Mouse (Mus musculus): ENCODE results near the gene Nudt15. TPM values are rescaled to one million over a fixed set of nuclear protein-coding genes. Genes with fewer than 3 reads are reported as not detected.

Gene Nudt15
- polyA plus RNA-seq, 1 experiment, result 3.6 TPM

DNA sequence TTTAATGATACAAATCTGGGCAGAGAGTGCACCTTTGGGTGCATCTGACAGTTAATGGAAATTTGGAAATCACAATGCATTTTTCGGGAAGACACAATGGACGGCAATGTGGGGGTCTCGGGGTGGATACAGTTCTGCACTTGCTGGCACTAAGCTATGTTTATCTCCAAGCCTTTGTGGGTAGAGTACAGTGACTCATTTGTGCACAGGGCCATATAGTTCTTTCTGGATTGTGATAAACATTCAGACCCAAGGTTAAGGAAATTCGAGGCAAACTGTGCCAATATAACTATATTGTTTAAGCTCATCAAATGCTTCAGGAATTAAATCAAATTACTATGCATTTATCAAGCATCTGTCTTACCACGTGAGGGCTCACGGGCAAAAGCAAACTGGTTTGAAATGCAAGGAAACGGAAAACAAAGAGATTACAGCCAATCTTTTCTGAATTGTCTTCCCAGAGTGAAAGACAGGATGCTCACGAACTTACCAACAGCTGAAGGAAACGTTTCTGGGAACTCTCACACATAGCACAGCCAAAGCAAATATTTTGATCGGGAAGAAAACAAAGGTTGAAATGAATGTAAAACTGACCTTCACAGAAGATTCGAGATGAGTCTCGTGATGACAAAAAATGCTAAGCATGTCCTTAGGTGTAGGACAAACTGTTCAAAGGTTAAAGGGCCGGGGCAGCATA lies 44.7 kb downstream of the Nudt15 start:
- WGBS, result 77% methylated on average over 13 of the region's 13 CpGs
- H3K27me3 ChIP-seq (ENCODE audit: control insufficient read depth, insufficient read depth, low read length), result no peaks in the 10 kb centered on the region
- no peak for DNase-seq
- no peak overlapping the region for H3K4me3 ChIP-seq (ENCODE audit: control insufficient read depth, insufficient read depth, low read length)
- H3K27ac ChIP-seq (ENCODE audit: control insufficient read depth, insufficient read depth, low read length), result no peak overlapping the region
- no peaks in the 10 kb centered on the region; the same call in 1 of the 2 replicates for H3K4me1 ChIP-seq (replicated peaks; ENCODE audit: control insufficient read depth, insufficient read depth, low read length)
- no peaks in the 10 kb centered on the region for H3K36me3 ChIP-seq (ENCODE audit: control insufficient read depth, insufficient read depth, low read length)
- TF ChIP-seq CTCF (IDR thresholded peaks at IDR 0.05; ENCODE audit: borderline replicate concordance, control insufficient read depth, extremely low read depth, insufficient read depth, low read length, poor library complexity) (no peak), POLR2A (IDR thresholded peaks at IDR 0.05; ENCODE audit: control insufficient read depth, extremely low read depth, insufficient read depth, low read length, poor library complexity) (no peak)

- H3K27me3 ChIP-seq (ENCODE audit: control insufficient read depth, insufficient read depth, low read length), result no peaks in the 10 kb centered on the region
- no peaks in the 10 kb centered on the region for H3K36me3 ChIP-seq (ENCODE audit: control insufficient read depth, insufficient read depth, low read length)
- no peak for DNase-seq
- no peaks in the 10 kb centered on the region for H3K4me1 ChIP-seq (replicated peaks; ENCODE audit: control insufficient read depth, insufficient read depth, low read length)
- TF ChIP-seq POLR2A (IDR thresholded peaks at IDR 0.05; ENCODE audit: control insufficient read depth, extremely low read depth, insufficient read depth, low read length, poor library complexity), result no peak
- no peak for TF ChIP-seq CTCF (IDR thresholded peaks at IDR 0.05; ENCODE audit: borderline replicate concordance, control insufficient read depth, extremely low read depth, insufficient read depth, low read length, poor library complexity)
- WGBS, result 79% methylated on average over 7 of the region's 7 CpGs
- H3K27ac ChIP-seq (ENCODE audit: control insufficient read depth, insufficient read depth, low read length), result no peak overlapping the region
- no peak overlapping the region for H3K4me3 ChIP-seq (ENCODE audit: control insufficient read depth, insufficient read depth, low read length)
These were observed 45.4 kb downstream of the Nudt15 start for GRCm38 (mm10) chr14:73502591-73503184.

- no peak overlapping the region for H3K27ac ChIP-seq (ENCODE audit: control insufficient read depth, insufficient read depth, low read length)
- TF ChIP-seq CTCF (IDR thresholded peaks at IDR 0.05; ENCODE audit: borderline replicate concordance, control insufficient read depth, extremely low read depth, insufficient read depth, low read length, poor library complexity), result no peak
- no peak for TF ChIP-seq POLR2A (IDR thresholded peaks at IDR 0.05; ENCODE audit: control insufficient read depth, extremely low read depth, insufficient read depth, low read length, poor library complexity)
- no peaks in the 10 kb centered on the region for H3K36me3 ChIP-seq (ENCODE audit: control insufficient read depth, insufficient read depth, low read length)
- 86% methylated on average over 6 of the region's 6 CpGs for WGBS
- H3K4me3 ChIP-seq (ENCODE audit: control insufficient read depth, insufficient read depth, low read length), result no peak overlapping the region
- no peak for DNase-seq
- H3K27me3 ChIP-seq (ENCODE audit: control insufficient read depth, insufficient read depth, low read length), result no peaks in the 10 kb centered on the region
- no peaks in the 10 kb centered on the region for H3K4me1 ChIP-seq (replicated peaks; ENCODE audit: control insufficient read depth, insufficient read depth, low read length)
These were observed 46.3 kb downstream of the Nudt15 start for GRCm38 (mm10) chr14:73501721-73502120.

DNA sequence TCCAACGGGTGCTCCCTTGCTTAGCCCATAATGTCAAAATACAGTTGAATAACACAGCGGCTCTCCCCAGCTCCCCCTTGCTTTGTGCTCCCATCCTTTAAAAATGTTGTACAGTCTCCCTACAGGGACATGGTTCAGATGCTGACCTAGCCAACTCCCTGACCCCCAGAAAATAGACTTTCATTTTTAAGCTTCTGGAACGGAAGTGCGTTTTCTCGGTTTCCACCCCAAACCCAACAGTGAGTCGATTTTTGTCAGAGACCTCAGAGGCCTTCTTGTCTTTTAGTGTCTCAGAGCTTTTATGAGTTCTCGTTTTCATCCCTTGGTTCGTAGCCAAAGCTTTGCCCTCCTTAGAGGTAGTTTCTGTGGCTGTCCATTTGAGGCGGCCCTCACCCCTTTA lies 46.8 kb downstream of the Nudt15 start:
- Histone ChIP-seq H3K27ac (ENCODE audit: control insufficient read depth, insufficient read depth, low read length) (no peak overlapping the region), H3K4me1 (replicated peaks; ENCODE audit: control insufficient read depth, insufficient read depth, low read length) (no peaks in the 10 kb centered on the region), H3K4me3 (ENCODE audit: control insufficient read depth, insufficient read depth, low read length) (no peak overlapping the region), H3K36me3 (ENCODE audit: control insufficient read depth, insufficient read depth, low read length) (no peaks in the 10 kb centered on the region), H3K27me3 (ENCODE audit: control insufficient read depth, insufficient read depth, low read length) (no peaks in the 10 kb centered on the region)
- WGBS, result 91% methylated on average over 9 of the region's 9 CpGs
- no peak for TF ChIP-seq POLR2A (IDR thresholded peaks at IDR 0.05; ENCODE audit: control insufficient read depth, extremely low read depth, insufficient read depth, low read length, poor library complexity)
- TF ChIP-seq CTCF (IDR thresholded peaks at IDR 0.05; ENCODE audit: borderline replicate concordance, control insufficient read depth, extremely low read depth, insufficient read depth, low read length, poor library complexity), result no peak
- DNase-seq, result no peak

- TF ChIP-seq POLR2A (IDR thresholded peaks at IDR 0.05; ENCODE audit: control insufficient read depth, extremely low read depth, insufficient read depth, low read length, poor library complexity) (no peak), CTCF (IDR thresholded peaks at IDR 0.05; ENCODE audit: borderline replicate concordance, control insufficient read depth, extremely low read depth, insufficient read depth, low read length, poor library complexity) (no peak)
- Histone ChIP-seq H3K4me3 (ENCODE audit: control insufficient read depth, insufficient read depth, low read length) (no peak overlapping the region), H3K4me1 (replicated peaks; ENCODE audit: control insufficient read depth, insufficient read depth, low read length) (no peaks in the 10 kb centered on the region), H3K27ac (ENCODE audit: control insufficient read depth, insufficient read depth, low read length) (no peak overlapping the region), H3K36me3 (ENCODE audit: control insufficient read depth, insufficient read depth, low read length) (no peaks in the 10 kb centered on the region), H3K27me3 (ENCODE audit: control insufficient read depth, insufficient read depth, low read length) (no peaks in the 10 kb centered on the region)
- WGBS, result 87% methylated on average over 7 of the region's 7 CpGs
- DNase-seq, result no peak
These were observed 52.3 kb downstream of the Nudt15 start for GRCm38 (mm10) chr14:73495753-73496152.

DNA sequence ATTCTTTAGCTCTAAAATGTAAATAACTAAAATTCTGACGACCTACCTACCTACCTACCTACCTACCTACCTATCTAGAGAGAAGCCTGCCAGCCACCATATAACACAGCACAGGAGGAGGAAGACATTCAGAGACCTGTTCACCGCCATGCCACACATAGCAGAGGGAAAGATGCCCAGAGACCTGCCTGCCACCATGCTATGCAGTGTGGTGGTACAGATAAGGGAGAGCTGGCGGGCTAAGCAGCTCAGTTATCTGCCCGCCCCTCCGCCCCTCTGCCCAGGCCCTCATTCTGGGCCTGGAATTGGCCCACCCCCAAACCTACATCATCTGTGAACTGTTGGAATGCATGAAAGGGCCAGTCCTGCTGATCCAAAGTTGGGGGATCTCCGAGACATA lies 53.9 kb downstream of the Nudt15 start:
- WGBS, result 85% methylated on average over 6 of the region's 6 CpGs
- H3K4me3 ChIP-seq (ENCODE audit: control insufficient read depth, insufficient read depth, low read length), result no peak overlapping the region
- no peaks in the 10 kb centered on the region for H3K27me3 ChIP-seq (ENCODE audit: control insufficient read depth, insufficient read depth, low read length)
- DNase-seq, result no peak
- H3K27ac ChIP-seq (ENCODE audit: control insufficient read depth, insufficient read depth, low read length), result no peak overlapping the region
- no peaks in the 10 kb centered on the region for H3K36me3 ChIP-seq (ENCODE audit: control insufficient read depth, insufficient read depth, low read length)
- TF ChIP-seq CTCF (IDR thresholded peaks at IDR 0.05; ENCODE audit: borderline replicate concordance, control insufficient read depth, extremely low read depth, insufficient read depth, low read length, poor library complexity), result no peak
- TF ChIP-seq POLR2A (IDR thresholded peaks at IDR 0.05; ENCODE audit: control insufficient read depth, extremely low read depth, insufficient read depth, low read length, poor library complexity), result no peak
- H3K4me1 ChIP-seq (replicated peaks; ENCODE audit: control insufficient read depth, insufficient read depth, low read length), result no peaks in the 10 kb centered on the region
